Mouse (Mus musculus) frontal cortex, postnatal 10 days (tissue): ENCODE measurements around the gene Fam169b.

ENCODE experiments used
- DNase-seq, 2 experiments: peaks; one replicate each; pipeline ENCODE4 v3.0.0; 2022; ENCODE audit warnings: low spot score in 2 of 2, mixed read lengths in 1 of 2

The Fam169b gene

DNA sequence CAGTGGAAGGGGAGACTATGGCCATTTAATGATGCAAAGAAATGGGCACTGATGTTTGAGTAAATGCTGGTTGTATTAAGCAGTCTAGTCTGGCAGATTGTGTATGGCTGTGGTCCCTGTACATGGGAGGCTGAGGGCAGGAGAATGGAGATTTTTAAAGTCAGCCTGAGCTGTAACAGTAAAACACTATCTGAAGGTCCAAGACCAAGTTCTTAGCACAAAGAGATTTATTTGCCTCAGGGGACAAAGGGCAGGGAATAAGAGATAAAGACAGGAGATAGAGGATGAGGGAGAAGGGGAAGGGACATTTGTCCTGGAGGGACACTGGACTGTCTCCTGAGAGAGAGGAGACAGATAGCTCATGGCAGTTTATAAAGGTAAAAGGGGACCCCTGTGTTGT, at the start of gene Fam169b:
TSS of gene Fam169b (plus strand) at position 325 of the 400 bp plus-strand sequence.
- no peak for DNase-seq

DNA sequence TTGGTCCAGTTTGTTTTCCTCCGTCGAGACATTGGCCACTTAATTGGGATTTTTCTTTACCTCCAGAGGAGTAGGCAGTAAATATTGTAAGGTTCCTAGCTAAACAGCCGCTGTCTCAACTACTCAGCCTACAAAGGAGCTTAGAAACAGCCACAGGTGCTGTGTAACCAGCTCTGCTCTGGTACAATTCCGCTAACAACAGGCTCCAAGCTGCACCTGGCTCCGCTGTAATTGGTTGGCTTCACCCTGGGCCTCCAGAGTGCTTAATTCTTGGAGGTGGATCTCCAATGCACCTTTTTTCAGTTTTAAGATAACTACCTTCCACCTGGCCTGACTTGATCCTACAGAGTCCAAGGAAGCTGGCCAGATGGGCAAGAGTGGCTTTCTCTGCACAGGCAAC, 49.6 kb upstream of the Fam169b start:
- no peak for DNase-seq

DNA sequence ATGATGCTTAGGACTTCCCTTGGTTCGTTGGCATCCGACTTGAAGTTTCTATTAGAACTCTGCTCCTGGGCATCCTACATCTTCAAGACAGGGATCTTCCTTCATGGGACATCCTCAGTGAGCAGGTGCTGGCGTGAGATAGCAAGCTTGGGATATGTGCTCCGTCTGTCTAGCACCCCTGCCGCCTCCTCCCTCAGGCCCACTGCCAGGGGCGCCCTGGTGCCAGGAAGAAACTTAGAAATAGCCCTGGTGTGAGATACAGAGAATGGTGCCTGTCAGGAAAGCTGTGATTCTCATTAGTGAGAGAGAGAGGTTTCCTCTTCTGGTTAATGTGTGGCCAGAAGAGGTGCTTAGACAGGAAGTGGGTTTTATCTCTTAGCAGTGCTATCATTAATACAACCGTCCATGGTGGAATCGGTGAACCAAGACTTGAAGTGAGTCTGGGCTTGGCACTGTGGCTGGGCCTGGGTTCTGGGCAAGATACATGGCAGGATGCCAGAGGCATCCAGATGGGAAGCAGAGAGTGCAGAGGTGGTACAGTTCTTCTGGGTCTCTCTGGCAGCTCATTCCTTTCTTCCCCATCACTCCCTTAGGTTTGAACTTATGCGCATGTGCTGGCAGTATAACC, 48.1 kb upstream of the Fam169b start:
- DNase-seq = no peak

DNA sequence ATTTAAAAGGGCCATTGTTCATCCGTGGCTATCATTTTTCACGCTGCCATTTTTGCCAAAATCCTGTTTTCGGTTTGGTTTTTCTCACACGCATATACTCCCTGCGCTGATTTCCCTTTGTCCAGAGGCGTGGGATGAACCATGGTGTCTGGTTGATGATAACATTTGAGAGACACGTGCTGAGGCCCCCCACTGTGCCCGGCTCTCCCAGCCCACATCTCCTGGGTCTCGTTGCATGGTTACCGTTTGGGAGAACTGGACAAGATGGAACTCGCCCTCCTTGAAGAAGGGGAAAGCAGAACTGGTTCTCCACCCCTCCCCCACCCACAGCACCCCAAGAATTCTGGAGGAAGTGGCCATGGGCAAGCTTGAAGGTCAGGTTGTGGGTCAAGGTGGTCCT, 46.6 kb upstream of the Fam169b start:
- DNase-seq = no peak

DNA sequence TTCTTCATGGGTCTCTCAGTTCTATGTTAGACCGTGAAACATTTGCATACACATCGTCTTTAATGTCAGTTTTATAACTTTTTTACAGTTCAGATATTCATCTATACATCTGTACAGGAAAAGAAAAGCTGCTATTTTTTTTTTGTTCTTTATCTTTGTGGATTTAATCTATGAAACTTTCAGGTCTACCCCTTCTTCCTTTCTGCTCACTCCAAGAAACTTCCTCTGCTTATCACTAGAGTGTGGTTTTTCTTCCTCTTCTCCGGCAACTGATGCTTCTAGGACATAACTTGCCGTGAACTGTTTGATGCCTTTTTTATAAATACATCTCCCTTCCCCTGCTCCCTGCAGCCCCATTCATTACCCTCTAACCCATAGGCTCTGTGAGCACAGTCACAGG, 46.0 kb upstream of the Fam169b start:
- DNase-seq = no peak

DNA sequence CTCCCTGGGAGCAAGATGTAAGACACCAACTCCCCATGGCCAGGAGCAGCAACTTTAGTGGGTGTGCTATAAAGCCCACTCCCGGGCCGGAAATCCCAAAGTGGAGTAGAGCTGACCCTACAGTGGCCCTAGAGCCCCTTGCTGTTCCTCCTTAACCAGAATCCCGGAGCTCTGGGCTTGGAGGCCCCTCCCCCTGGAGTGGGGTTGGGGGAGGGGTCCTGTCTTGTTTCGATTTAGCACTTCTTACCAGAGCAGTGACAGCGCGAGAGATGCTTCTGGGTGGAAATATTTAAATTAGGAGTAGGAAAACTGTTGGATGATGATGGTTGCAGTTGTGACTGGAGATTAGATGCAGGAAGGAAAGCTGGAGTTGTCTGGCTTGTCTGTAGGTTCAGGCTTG, 45.1 kb upstream of the Fam169b start:
- no peak for DNase-seq

DNA sequence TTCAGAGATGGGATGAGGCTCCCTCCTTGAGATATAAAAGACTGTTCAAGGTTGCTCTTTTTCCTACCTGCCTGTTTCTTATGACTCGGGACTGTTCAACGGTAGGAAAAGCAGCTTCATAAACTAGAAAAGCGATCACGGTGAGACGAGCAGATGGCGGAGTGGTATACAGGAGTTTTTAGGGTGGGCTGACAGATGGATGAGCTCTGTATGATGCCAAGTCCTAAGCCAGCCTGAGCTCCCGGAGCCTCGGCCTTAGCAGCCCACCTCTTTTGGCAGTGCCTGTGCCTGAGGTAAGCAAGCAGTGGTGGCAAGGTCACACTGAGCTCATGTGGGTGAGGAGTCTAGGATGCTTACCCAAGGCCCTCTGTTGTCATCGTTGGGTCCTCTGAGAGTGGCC, 42.8 kb upstream of the Fam169b start:
- DNase-seq = no peak

DNA sequence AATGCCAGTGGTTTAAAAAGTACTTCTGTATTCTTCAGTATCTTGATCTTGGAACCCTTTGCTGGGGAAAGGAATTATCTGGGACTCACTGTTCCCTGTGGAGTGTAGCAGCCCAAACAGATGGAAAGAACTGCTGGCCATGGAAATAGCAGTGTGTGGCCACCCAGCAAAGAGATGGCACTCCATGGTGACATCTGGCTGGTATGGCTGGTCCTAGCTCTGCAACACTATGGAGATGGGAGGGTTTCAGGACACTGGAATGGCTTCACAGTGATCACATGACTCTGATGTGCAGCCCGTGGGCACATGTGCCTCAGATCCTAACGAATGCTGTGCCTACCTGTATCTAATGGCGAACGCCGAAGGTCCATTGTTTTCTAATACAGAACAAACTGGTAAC, 41.1 kb upstream of the Fam169b start:
- no peak for DNase-seq

DNA sequence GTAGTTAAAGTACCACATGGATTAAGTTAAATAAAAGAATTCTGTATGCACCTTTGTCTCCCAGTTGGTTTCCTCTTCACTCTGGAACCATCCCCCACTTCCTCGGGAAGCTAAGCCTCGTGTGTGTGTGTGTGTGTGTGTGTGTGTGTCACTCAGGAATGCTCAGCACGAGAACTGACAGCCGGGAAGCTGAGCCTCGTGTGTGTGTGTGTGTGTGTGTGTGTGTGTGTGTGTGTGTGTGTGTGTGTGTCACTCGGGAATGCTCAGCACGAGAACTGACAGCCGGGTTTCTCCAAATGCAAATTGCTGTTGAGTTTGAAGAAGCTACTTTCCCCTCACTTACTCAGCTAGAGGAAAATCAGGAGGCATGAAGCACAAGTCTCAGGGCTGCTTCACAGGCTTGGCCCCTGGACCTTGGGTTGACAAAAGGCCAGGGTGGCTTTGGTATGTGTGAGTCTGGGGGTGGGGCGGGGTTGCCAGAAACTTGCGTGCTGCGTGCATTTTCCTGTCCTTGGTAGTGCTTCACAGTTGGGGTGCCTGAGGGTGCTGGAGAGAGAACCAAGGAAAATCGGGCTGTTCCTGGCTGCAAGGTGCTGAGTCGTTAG, 39.9 kb upstream of the Fam169b start:
- DNase-seq = no peak

DNA sequence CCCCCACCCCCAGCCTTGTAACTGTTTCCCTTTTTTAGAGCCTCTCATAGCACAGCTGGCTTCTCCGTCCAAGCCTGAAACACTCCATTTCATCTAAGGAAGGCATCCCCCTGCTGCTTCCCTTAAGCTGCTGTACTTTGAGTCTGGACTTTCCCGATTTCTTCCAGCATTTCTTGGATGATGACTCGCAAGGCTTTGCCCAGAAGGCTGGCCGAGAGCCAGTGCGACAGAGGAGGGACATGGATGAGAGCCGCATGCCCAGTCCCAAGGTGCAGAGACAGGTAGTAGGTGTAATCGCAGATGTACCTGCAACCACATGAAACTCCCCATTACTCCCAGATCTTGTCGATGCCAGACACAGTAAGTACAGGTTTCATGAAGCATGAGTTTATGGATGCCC, 36.8 kb upstream of the Fam169b start:
- DNase-seq = no peak

DNA sequence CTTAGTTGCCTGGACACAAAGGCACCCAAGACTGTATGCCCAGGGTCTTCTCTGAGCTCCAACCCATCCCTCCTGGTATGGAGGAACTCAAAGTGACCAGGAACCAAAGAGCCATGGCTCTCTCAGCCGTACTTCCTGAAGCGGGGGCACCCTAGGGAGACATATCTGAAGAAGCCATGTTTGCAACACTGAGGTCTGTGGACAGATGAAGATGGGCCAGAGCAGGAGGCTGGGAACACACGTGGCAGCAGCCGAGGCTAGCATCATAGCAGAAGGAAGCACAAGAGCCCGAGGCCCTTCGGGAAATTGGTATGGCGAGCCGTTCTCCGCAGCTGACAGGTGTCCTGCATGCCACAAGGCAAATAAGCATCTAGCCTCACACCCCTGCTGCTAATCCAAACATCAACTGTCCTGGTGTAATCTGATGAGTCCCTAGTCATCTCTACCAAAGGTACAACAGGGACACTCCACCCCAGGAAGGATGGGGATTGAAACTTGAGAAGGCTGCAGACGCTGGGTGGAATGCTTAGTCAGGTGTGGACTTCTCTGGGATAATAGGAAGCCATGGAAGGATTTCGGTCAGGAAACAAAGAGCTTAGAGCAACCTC, 34.3 kb upstream of the Fam169b start:
- DNase-seq = no peak

DNA sequence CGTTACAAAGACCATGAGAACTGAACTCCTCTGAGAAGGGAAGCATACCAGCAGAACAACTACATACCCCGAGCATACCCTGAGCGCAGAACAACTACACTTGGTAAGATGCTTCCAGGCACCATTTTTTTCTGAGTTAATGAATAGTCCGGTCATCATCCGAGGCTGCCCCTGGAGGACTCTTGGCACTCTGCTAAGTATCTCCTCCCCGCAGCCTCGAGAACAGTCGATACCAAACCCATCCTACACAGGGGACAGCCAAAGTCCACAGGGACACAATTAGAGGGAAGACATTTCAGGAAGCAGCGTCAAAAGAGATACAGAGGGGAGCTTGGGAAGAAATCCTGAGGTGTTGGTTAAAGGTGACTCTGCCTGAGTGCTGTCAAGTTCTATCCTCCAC, 32.4 kb upstream of the Fam169b start:
- DNase-seq = no peak

DNA sequence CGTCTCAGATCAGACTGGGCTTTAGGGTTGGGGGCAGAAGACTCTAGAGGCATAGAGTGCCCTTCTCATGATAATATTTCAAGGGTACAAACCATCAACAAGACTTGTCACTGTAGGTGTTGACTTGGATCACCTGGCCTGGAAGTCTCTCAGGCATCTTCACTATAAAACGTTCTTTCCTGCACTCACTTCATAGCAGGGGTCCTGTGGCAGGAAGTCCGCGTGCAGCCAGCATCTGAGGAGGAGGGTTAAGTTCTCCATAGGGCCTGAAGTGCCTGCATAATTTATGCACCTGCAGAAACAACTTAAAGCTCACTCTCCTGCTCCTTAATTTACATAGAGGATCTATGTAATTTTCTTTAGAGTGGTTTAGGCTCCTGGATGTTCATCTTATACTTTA, 28.0 kb upstream of the Fam169b start:
- no peak for DNase-seq

DNA sequence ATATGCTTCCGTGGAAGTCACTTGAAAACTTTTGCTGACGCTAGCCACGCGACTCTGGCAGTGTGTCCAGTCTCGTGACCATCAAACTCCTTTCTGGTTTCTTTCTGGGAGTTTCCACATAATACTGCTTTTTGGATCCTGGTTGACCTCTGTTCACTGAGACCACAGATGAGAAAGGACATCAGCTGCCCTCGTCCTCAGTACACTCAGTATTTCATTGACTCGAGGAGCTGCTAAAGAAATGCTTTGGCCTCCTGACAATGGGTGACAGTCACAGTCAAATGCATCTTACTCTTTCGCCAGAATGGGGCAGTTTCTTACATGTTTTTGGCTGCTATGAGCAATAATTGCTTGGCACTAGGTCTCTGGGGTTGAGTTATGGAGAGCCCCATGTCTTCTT, 27.4 kb upstream of the Fam169b start:
- no peak for DNase-seq

DNA sequence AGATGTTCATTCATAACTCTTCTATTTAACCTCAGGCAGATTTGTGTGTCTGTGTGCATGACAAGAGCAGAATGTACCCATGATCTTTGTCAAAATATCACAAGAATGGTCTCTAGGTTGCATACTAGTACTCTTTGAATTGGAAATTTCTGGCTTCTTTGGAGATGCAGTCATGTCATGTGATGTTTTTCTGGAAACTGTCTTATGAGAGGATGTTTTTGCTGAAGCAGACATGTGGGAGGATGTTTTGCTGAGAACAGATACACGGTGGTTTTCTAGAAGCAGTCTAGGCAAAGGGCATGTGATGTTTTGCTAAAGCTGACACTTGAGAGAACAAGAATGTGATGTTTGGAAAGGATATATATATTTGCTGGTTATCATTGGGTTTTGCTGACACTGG, 23.2 kb upstream of the Fam169b start:
- DNase-seq = no peak

DNA sequence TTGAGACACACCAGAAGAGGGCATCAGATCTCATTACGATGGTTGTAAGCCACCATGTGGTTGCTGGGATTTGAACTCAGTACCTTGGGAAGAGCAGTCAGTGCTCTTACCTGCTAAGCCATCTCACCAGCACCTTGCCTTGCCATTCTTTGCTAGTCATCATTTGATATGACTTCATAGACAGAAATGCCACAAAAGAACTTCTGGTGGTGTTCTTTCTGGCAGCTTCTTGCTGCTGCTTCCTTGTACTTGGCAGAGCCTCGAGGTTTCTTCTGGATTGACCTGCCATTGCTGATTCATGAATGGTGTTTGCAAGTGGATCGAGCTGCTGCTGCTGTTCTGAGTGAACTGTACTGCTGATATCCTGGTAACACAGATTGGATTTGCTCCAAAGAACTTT, 22.7 kb upstream of the Fam169b start:
- DNase-seq = no peak

DNA sequence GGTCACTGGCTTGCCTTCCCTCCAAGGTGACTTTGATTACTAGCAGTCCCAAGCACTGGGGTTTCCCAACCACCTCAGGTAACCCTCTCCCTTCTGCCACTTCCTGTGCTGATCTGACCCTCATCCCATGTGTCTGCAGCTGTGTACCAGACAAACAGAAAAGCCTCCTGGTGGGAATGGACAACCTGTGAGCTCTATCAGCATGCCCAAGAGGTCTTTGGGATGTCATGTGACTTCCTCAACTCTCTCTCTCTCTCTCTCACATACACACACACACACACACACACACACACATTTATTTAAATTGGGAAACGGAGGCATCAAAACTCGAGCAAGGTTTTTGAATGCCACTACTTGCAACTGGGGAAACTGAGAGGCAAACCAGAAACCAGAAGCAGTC, 15.9 kb upstream of the Fam169b start:
- DNase-seq = no peak

DNA sequence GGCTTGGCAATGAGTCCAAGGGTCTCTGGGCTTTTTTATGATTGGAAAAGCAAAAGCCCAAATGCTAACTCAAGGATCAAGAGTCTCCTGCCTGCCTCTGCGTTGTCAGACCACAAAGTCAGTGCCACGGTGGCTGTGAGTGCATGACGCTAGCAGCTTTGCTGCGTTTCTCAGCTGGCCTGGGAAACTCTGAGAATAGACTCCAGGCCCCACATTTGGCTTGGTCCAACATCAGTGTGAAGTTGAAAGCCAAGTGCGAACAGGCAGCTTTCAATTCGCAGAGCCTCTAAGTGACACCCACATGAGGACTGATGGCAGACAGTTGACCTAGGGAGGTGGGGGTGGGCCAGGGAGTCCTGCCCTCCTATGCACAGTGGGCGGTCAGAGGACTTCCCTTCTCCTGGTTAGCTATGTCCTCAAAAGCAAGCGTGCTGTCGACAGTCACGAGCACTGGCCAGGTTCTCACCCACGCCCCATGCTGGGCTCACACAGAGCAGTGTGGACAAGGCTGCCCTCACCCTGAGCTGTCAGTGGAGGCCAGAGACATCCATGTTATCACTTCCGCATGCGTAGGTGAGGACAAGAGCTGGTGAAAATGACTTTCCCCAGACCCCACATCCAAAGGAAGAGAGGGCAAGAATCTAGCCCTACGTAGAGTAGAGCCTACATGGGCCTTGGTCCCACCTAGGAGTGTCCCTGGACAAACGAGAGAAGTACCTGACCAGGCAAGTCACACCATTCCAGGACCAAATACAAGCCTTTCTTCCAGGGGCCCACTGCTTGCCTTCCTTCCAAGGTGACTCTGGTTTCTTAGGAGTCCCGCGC, 15.1 kb upstream of the Fam169b start:
- no peak for DNase-seq

DNA sequence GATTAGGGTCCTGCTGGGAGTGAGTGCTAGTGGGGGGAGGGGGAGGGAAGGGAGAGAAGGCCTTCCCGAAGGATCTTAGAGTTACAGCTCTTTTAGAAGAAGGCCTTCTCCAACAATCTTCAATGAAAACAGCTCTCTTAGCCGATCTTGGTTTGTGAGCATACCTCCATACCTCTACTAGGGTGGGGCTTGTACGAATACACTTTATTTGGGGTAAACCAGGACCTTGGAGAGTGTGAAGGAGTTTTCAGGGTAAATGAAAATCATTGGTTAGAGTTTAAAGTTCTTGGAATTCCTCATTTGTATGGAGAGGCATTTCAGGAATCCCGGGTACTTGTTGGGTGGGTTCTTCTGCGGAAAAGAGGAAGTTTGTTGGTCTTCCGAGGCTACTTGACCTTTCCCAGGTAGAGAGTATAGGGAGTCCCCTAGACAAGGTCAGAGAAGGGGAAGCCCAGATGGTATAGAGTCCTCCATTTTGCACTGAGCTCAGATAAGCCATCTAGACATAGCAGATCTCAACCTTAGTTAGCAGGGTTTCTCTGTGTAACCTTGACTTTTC, 14.0 kb upstream of the Fam169b start:
- no peak for DNase-seq

DNA sequence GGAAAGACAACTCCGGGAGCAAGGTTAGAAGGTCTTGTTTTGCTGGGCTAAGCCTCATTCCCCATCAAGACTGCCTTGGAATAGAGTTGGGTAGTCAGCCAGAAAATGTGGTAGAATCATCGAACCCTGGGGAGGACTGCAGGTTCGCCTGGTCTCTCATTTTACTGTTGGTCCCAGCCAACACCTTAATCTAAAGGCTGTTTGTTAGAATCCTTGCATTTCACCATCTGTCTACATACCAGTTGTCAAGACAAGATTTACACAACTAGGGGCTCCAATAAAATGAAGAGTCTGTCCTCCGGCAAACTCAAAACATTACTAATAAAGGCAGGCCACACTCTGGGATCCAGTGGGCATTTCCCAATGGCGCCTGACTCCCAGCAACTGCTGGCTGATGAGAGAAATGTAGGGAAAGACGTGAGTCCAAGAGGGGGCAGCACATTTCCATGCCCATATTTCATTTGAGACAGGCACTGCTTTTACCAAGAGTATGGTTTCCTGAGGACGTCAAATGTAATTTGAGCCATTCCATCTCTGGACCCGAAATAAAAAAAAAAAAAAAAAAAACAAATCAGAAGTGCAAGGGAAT, 10.9 kb upstream of the Fam169b start:
- no peak for DNase-seq

DNA sequence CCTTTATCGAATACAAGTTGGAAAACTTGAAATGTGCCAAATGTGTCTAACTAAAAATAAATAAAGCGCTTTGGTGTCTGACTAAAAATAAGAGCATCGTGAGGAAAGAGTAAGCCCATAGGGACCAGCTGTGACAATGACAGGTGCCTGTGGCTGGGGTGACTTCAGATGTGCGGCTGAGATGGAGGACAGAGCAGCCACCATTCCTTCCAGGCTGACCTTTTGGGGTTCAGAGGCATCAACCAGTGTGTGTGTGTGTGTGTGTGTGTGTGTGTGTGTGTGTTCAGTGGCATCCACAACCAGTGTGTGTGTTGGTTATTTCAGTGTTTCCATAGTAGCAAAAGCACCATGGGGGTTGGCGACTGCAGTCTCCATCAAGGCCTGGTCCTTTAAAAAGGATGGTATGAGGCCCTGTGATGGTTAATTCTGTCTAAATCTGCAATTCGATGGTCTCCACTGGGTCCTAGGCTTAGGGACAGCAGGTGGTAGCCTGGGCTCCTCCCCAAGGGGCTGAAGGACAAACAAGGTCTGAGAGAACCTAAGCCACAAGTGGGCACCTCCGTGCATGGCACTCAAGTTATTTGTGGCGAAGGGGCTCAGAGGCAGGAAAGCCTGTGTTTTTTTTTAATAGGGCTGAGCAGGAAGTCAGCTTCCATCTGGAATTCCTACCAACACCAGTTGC, 10.2 kb upstream of the Fam169b start:
- no peak for DNase-seq
